Mouse (Mus musculus): ENCODE results near the gene A4galt. TPM values are rescaled to one million over a fixed set of nuclear protein-coding genes. Genes with fewer than 3 reads are reported as not detected.

A4galt gene
- polyA plus RNA-seq, 1 experiment from 2014 or later: 1.3 TPM

DNA sequence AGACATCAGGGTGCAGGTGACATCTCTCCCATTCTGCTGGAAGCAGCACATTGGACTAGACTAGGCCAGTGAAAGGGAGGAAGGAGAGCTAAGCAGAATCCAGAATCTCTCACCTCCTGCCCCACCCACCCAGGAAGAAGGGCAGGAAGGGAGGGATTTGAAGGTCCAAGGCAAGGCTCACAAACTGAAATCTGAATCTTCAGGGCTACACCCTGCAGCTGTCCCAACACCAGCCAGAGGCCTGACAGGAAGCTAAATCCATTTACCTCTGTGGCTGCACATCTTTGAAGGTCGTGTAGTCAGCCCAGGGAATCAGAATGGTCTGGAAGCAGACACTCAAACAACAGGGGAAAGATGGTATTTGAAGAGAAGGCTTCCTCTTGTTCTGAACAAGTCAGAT lies 13.7 kb upstream of the A4galt start:
- no peak overlapping the region for H3K4me2 ChIP-seq (replicated peaks)
- H3K27me3 ChIP-seq: no peaks in the 10 kb centered on the region
- no peaks in the 10 kb centered on the region for H3K36me3 ChIP-seq
- WGBS: 14% methylated on average over 1 of the region's 1 CpGs
- H3K4me3 ChIP-seq: no peak overlapping the region
- no peaks in the 10 kb centered on the region for H3K4me1 ChIP-seq
- H3K27ac ChIP-seq: no peak overlapping the region
- no peak overlapping the region for H3K9ac ChIP-seq
- H3K9me3 ChIP-seq: no peaks in the 10 kb centered on the region
- no peak for ATAC-seq (ENCODE audit: insufficient number of reproducible peaks, insufficient read depth, low FRiP score, low TSS enrichment)

DNA sequence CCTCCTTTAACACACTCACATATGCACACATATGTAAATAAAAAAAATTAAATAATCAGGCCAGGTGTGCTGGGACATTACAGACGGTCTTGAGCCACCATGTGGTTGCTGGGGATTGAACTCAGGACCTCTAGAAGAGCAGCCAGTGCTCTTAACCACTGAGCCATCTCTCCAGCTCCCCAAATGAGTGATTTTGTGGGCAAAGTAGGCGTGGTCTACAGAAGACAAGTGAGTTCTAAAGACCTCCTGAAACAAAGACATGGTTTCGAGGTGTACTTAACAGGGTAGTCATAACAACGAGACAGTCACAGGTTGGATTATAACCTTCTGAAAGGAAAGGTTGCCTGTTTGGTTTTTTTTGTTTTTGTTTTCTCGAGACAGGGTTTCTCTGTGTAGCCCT lies 11.8 kb upstream of the A4galt start:
- Histone ChIP-seq H3K4me1 (no peaks in the 10 kb centered on the region), H3K4me3 (no peak overlapping the region), H3K9ac (no peak overlapping the region), H3K27me3 (no peaks in the 10 kb centered on the region), H3K9me3 (no peaks in the 10 kb centered on the region), H3K27ac (no peak overlapping the region), H3K4me2 (replicated peaks) (no peak overlapping the region), H3K36me3 (no peaks in the 10 kb centered on the region)
- WGBS: 75% methylated on average over 5 of the region's 5 CpGs
- ATAC-seq (ENCODE audit: insufficient number of reproducible peaks, insufficient read depth, low FRiP score, low TSS enrichment): no peak

- Histone ChIP-seq H3K36me3 (no peaks in the 10 kb centered on the region), H3K27ac (no peak overlapping the region), H3K27me3 (0 out of 2 replicates have a peak, but pooled peaks cover 1% of the 10 kb centered on the region), H3K4me3 (no peak overlapping the region), H3K9me3 (no peaks in the 10 kb centered on the region), H3K4me2 (replicated peaks) (no peak overlapping the region), H3K9ac (no peak overlapping the region), H3K4me1 (no peaks in the 10 kb centered on the region)
- WGBS: 77% methylated on average over 13 of the region's 13 CpGs
- no peak for ATAC-seq (ENCODE audit: insufficient number of reproducible peaks, insufficient read depth, low FRiP score, low TSS enrichment)
These were observed 6.3 kb upstream of the A4galt start for GRCm38 (mm10) chr15:83257906-83258305.

DNA sequence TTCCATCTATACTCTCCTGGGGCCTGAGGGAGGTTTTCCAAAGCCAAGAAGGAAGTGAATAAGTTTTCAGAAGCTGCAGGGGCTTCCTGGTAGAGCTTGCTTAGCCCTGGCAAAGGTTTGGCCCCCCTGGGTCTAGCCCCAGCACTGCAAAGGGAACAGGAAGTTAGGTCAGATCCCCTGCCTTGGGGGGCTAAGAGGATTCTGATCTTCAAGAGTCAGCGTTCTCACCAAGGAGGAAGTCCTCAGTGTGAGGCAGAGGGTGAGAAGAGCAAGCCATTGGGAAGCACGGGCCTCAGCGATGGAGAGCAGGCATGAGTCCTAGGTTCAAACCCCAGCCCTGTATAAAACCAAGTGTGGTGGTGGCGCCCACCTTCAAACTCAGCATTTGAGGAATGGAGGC lies 4.9 kb upstream of the A4galt start:
- Histone ChIP-seq H3K4me1 (no peaks in the 10 kb centered on the region), H3K9me3 (no peaks in the 10 kb centered on the region), H3K27ac (no peak overlapping the region), H3K36me3 (no peaks in the 10 kb centered on the region), H3K27me3 (peaks cover 16% of the 10 kb centered on the region), H3K4me3 (no peak overlapping the region), H3K9ac (no peak overlapping the region), H3K4me2 (replicated peaks) (no peak overlapping the region)
- 77% methylated on average over 4 of the region's 4 CpGs for WGBS
- no peak for ATAC-seq (ENCODE audit: insufficient number of reproducible peaks, insufficient read depth, low FRiP score, low TSS enrichment)

GRCm38 (mm10) chr15:83255944-83256343 lies 4.4 kb upstream of the A4galt start:
- Histone ChIP-seq H3K4me1 (no peaks in the 10 kb centered on the region), H3K4me3 (no peak overlapping the region), H3K27ac (no peak overlapping the region), H3K36me3 (no peaks in the 10 kb centered on the region), H3K9me3 (no peaks in the 10 kb centered on the region), H3K9ac (no peak overlapping the region), H3K27me3 (peaks cover 20% of the 10 kb centered on the region), H3K4me2 (replicated peaks) (no peak overlapping the region)
- 70% methylated on average over 7 of the region's 7 CpGs for WGBS
- no peak for ATAC-seq (ENCODE audit: insufficient number of reproducible peaks, insufficient read depth, low FRiP score, low TSS enrichment)

- 86% methylated on average over 4 of the region's 4 CpGs for WGBS
- no peak overlapping the region for H3K4me3 ChIP-seq
- ATAC-seq (ENCODE audit: insufficient number of reproducible peaks, insufficient read depth, low FRiP score, low TSS enrichment): no peak
These were observed 3.7 kb upstream of the A4galt start for GRCm38 (mm10) chr15:83255191-83255782.

GRCm38 (mm10) chr15:83254372-83255070 lies 2.9 kb upstream of the A4galt start:
- H3K36me3 ChIP-seq: no peaks in the 10 kb centered on the region
- peaks cover 31% of the 10 kb centered on the region for H3K27me3 ChIP-seq
- H3K4me3 ChIP-seq: no peak overlapping the region
- ATAC-seq (ENCODE audit: insufficient number of reproducible peaks, insufficient read depth, low FRiP score, low TSS enrichment): no peak
- no peak overlapping the region for H3K9ac ChIP-seq
- no peaks in the 10 kb centered on the region for H3K9me3 ChIP-seq
- no peak overlapping the region for H3K27ac ChIP-seq
- no peaks in the 10 kb centered on the region for H3K4me1 ChIP-seq
- 70% methylated on average over 10 of the region's 10 CpGs for WGBS
- no peak overlapping the region for H3K4me2 ChIP-seq (replicated peaks)

More at GRCm38 (mm10) chr15:83255191-83255782, 3.7 kb upstream of the A4galt start:
- Histone ChIP-seq H3K9me3 (no peaks in the 10 kb centered on the region), H3K27me3 (peaks cover 25% of the 10 kb centered on the region), H3K27ac (no peak overlapping the region), H3K36me3 (no peaks in the 10 kb centered on the region), H3K4me2 (replicated peaks) (no peak overlapping the region), H3K4me1 (no peaks in the 10 kb centered on the region), H3K9ac (no peak overlapping the region)

GRCm38 (mm10) chr15:83252060-83252459 lies 486 bp upstream of the A4galt start:
- H3K4me2 ChIP-seq (replicated peaks): peak overlapping the region; percentile 86; the same call in 1 of the 2 replicates
- no peak overlapping the region for H3K9ac ChIP-seq
- 0 out of 2 replicates have a peak overlapping the region, but pooled peaks have one; percentile 47 for H3K4me3 ChIP-seq
- ATAC-seq (ENCODE audit: insufficient number of reproducible peaks, insufficient read depth, low FRiP score, low TSS enrichment): no peak
- H3K9me3 ChIP-seq: no peaks in the 10 kb centered on the region
- 0 out of 2 replicates have a peak, but pooled peaks cover 2% of the 10 kb centered on the region for H3K4me1 ChIP-seq
- WGBS: 64% methylated on average over 14 of the region's 14 CpGs
- no peak overlapping the region for H3K27ac ChIP-seq
- H3K27me3 ChIP-seq: peaks cover 33% of the 10 kb centered on the region
- H3K36me3 ChIP-seq: no peaks in the 10 kb centered on the region

GRCm38 (mm10) chr15:83250651-83251175 lies 861 bp downstream of the A4galt start:
- H3K4me3 ChIP-seq: peak overlapping the region; percentile 47
- peak overlapping the region; percentile 86 for H3K4me2 ChIP-seq (replicated peaks)
- H3K9me3 ChIP-seq: no peaks in the 10 kb centered on the region
- H3K9ac ChIP-seq: 0 out of 2 replicates have a peak overlapping the region, but pooled peaks have one; percentile 54
- H3K27ac ChIP-seq: no peak overlapping the region
- ATAC-seq (ENCODE audit: insufficient number of reproducible peaks, insufficient read depth, low FRiP score, low TSS enrichment): no peak
- H3K4me1 ChIP-seq: peaks cover 7% of the 10 kb centered on the region; the same call in 1 of the 2 replicates
- 2% methylated on average over 20 of the region's 20 CpGs for WGBS
- H3K27me3 ChIP-seq: peaks cover 33% of the 10 kb centered on the region
- no peaks in the 10 kb centered on the region for H3K36me3 ChIP-seq

DNA sequence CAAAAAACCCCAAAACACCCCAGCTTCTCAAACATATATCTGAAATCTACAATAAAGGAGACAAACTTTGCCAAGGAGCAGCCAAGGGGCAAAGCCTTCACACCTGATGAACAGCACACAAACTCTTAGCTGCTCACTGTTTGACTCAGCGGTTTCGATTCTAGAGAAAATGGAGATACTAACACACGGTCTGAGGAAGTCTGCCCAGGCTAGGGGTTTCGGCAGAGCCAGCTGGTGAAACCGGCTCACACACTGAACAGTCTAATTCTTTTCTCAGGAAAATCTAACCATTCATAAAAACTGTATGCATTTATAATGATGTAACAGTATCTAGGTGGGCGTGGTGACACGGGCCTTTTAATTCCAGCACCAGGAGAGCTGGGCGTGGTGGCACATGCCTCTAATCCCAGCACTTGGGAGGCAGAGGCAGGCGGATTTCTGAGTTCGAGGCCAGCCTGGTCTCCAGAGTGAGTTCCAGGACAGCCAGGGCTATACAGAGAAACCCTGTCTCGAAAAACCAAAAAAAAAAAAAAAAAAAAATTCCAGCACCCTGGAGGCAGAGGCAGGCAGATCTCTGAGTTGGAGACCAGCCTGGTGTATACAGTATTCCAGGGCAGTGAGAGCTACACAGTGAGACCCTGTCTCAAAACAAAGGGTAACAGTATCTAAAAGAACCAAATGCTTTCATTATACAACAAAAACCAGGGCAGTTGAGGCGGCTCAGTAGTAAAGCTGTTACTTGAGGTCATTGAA lies 1.9 kb downstream of the A4galt start:
- 87% methylated on average over 12 of the region's 12 CpGs for WGBS
- ATAC-seq (ENCODE audit: insufficient number of reproducible peaks, insufficient read depth, low FRiP score, low TSS enrichment): no peak
- no peak overlapping the region for H3K9ac ChIP-seq
- no peaks in the 10 kb centered on the region for H3K9me3 ChIP-seq
- peaks cover 7% of the 10 kb centered on the region; the same call in 1 of the 2 replicates for H3K4me1 ChIP-seq
- no peaks in the 10 kb centered on the region for H3K36me3 ChIP-seq
- no peak overlapping the region for H3K4me3 ChIP-seq
- no peak overlapping the region for H3K4me2 ChIP-seq (replicated peaks)
- no peak overlapping the region for H3K27ac ChIP-seq
- peaks cover 33% of the 10 kb centered on the region for H3K27me3 ChIP-seq

GRCm38 (mm10) chr15:83248236-83248844 lies 3.2 kb downstream of the A4galt start:
- Histone ChIP-seq H3K4me3 (no peak overlapping the region), H3K36me3 (no peaks in the 10 kb centered on the region), H3K9ac (no peak overlapping the region), H3K4me2 (replicated peaks) (no peak overlapping the region), H3K27me3 (peaks cover 33% of the 10 kb centered on the region), H3K4me1 (peaks cover 7% of the 10 kb centered on the region; the same call in 1 of the 2 replicates), H3K27ac (no peak overlapping the region), H3K9me3 (no peaks in the 10 kb centered on the region)
- ATAC-seq (ENCODE audit: insufficient number of reproducible peaks, insufficient read depth, low FRiP score, low TSS enrichment): no peak
- WGBS: 69% methylated on average over 14 of the region's 14 CpGs

Data from embryonic facial prominence, embryonic 12.5 days (tissue).